Mouse (Mus musculus) limb, embryonic 14.5 days (tissue): ENCODE measurements around the gene Cfap45. TPM values are rescaled to one million over a fixed set of nuclear protein-coding genes. Genes with fewer than 3 reads are reported as not detected.

Experiments used
- ATAC-seq: fragments of 200-750 bp; cut with Nextera tagmentation; 2 replicates; pipeline ENCODE4 v1.8.0; 2017; ENCODE audit warnings: low read depth, moderate number of reproducible peaks, moderate TSS enrichment; ENCODE audit not compliant: low FRiP score
- DNase-seq: peaks from one replicate; pipeline ENCODE4 v3.0.0-alpha.2; 2015; ENCODE audit warnings: low spot score
- H3K27ac ChIP-seq: fragments of 300-500 bp; sonication (generic); replicated peaks from 2 replicates; pipeline ENCODE4 v1.5.1; 2014; ENCODE audit warnings: low read depth, mild to moderate bottlenecking, low read length, moderate library complexity, mixed read lengths
- H3K27me3 ChIP-seq: fragments of 300-500 bp; sonication (generic); 2 replicates; pipeline ENCODE4 v1.6.1; 2014; ENCODE audit warnings: low read length, mixed read lengths; ENCODE audit not compliant: control insufficient read depth, insufficient read depth
- H3K36me3 ChIP-seq: fragments of 300-500 bp; sonication (generic); 2 replicates; pipeline ENCODE4 v1.6.1; 2014; ENCODE audit warnings: mild to moderate bottlenecking, low read length, moderate library complexity, mixed read lengths; ENCODE audit not compliant: control insufficient read depth, insufficient read depth
- H3K4me1 ChIP-seq: fragments of 300-500 bp; sonication (generic); 2 replicates; pipeline ENCODE4 v1.6.1; 2014; ENCODE audit warnings: antibody characterized with exemption, low read length, mixed read lengths; ENCODE audit not compliant: control insufficient read depth, insufficient read depth
- H3K4me2 ChIP-seq: fragments of 300-500 bp; sonication (generic); replicated peaks from 2 replicates; pipeline ENCODE4 v1.6.1; 2014; ENCODE audit warnings: low read depth, mild to moderate bottlenecking, low read length, moderate library complexity; ENCODE audit not compliant: severe bottlenecking
- H3K4me3 ChIP-seq: fragments of 300-500 bp; sonication (generic); replicated peaks from 2 replicates; pipeline ENCODE4 v1.5.1; 2014; ENCODE audit warnings: low read length
- H3K9ac ChIP-seq: fragments of 300-500 bp; sonication (generic); 2 replicates; pipeline ENCODE4 v1.6.1; 2014; ENCODE audit warnings: mild to moderate bottlenecking, low read depth, low read length, moderate library complexity; ENCODE audit not compliant: severe bottlenecking
- H3K9me3 ChIP-seq: fragments of 300-500 bp; sonication (generic); 2 replicates; pipeline ENCODE4 v1.6.1; 2016; ENCODE audit warnings: low read length; ENCODE audit not compliant: control insufficient read depth
- POLR2A ChIP-seq: fragments of 200-500 bp; IDR thresholded peaks from 2 replicates; pipeline ENCODE4 v1.8.0; 2012; ENCODE audit warnings: inconsistent platforms, mild to moderate bottlenecking, moderate library complexity, borderline replicate concordance; ENCODE audit not compliant: insufficient read depth, insufficient read length; ENCODE audit errors: extremely low read depth
- WGBS: fragments of 180-500 bp; shearing (Covaris S2); extraction: QIAGEN DNeasy Blood & Tissue Kit; methylation state at CpG from one replicate; pipeline ENCODE4 v1.1.7; 2014; 5-methylcytosine and 5-hydroxymethylcytosine counted together
- polyA plus RNA-seq, 2 experiments: library from polyadenylated mRNA; depleted of rRNA in 1 of 2; stranded (reverse) in 1 of 2; unstranded in 1 of 2; fragments of >200 nt; fragmentation: Nextera tagmentation in 1 of 2; extraction: Ambion mirVana in 1 of 2; gene quantifications; 2 replicates each; pipeline versions ENCODE4 v1.2.1 to v1.2.3; 2012 to 2014

The Cfap45 gene
- polyA plus RNA-seq, 2 experiments = 0.98 to 1.3 TPM

GRCm38 (mm10) chr1:172518013-172518412, 2.6 kb upstream of the Cfap45 start:
- DNase-seq = no peak
- Histone ChIP-seq H3K9ac (no peak overlapping the region), H3K4me1 (peaks cover 15% of the 10 kb centered on the region), H3K36me3 (no peaks in the 10 kb centered on the region), H3K27me3 (no peaks in the 10 kb centered on the region), H3K9me3 (no peaks in the 10 kb centered on the region), H3K4me2 (no peak overlapping the region), H3K4me3 (no peak overlapping the region), H3K27ac (no peak overlapping the region)
- no peak for ATAC-seq
- 75% methylated on average over 4 of the region's 4 CpGs for WGBS
- no peak for TF ChIP-seq POLR2A

- no peak overlapping the region for H3K27ac ChIP-seq
- no peaks in the 10 kb centered on the region for H3K27me3 ChIP-seq
- no peaks in the 10 kb centered on the region for H3K9me3 ChIP-seq
- DNase-seq = no peak
- no peak for TF ChIP-seq POLR2A
- peaks cover 9% of the 10 kb centered on the region for H3K4me1 ChIP-seq
- no peaks in the 10 kb centered on the region for H3K36me3 ChIP-seq
- H3K4me2 ChIP-seq = no peak overlapping the region
- no peak overlapping the region for H3K9ac ChIP-seq
- H3K4me3 ChIP-seq = no peak overlapping the region
- ATAC-seq = no peak
- 63% methylated on average over 6 of the region's 6 CpGs for WGBS
Measured at GRCm38 (mm10) chr1:172519644-172520043, 957 bp upstream of the Cfap45 start.

- 67% methylated on average over 7 of the region's 7 CpGs for WGBS
- no peak overlapping the region for H3K27ac ChIP-seq
- no peak overlapping the region for H3K4me2 ChIP-seq
- no peak for DNase-seq
- H3K9ac ChIP-seq = no peak overlapping the region
- ATAC-seq = no peak
- H3K4me3 ChIP-seq = no peak overlapping the region
- no peak for TF ChIP-seq POLR2A
- H3K4me1 ChIP-seq = peaks cover 17% of the 10 kb centered on the region
- no peaks in the 10 kb centered on the region for H3K9me3 ChIP-seq
- no peaks in the 10 kb centered on the region for H3K27me3 ChIP-seq
- H3K36me3 ChIP-seq = no peaks in the 10 kb centered on the region
Measured at GRCm38 (mm10) chr1:172522524-172522923, 1.9 kb downstream of the Cfap45 start.

GRCm38 (mm10) chr1:172523699-172524101, 3.1 kb downstream of the Cfap45 start:
- ATAC-seq (no peak), DNase-seq (no peak)
- Histone ChIP-seq H3K4me2 (no peak overlapping the region), H3K36me3 (no peaks in the 10 kb centered on the region), H3K27ac (no peak overlapping the region), H3K4me3 (no peak overlapping the region), H3K9ac (no peak overlapping the region), H3K4me1 (peaks cover 17% of the 10 kb centered on the region), H3K9me3 (no peaks in the 10 kb centered on the region), H3K27me3 (no peaks in the 10 kb centered on the region)
- TF ChIP-seq POLR2A = no peak
- 52% methylated on average over 12 of the region's 12 CpGs for WGBS

GRCm38 (mm10) chr1:172525027-172525764, 4.6 kb downstream of the Cfap45 start:
- no peaks in the 10 kb centered on the region for H3K27me3 ChIP-seq
- DNase-seq (peak; percentile 32), ATAC-seq (peak; percentile 7; the same call in 1 of the 2 replicates)
- no peaks in the 10 kb centered on the region for H3K36me3 ChIP-seq
- no peak overlapping the region for H3K9ac ChIP-seq
- H3K4me2 ChIP-seq = 0 out of 2 replicates have a peak overlapping the region, but pooled peaks have one; percentile 3
- peak overlapping the region; percentile 55; the same call in 1 of the 2 replicates for H3K27ac ChIP-seq
- H3K4me1 ChIP-seq = peaks cover 17% of the 10 kb centered on the region
- H3K4me3 ChIP-seq = no peak overlapping the region
- 32% methylated on average over 15 of the region's 15 CpGs for WGBS
- H3K9me3 ChIP-seq = no peaks in the 10 kb centered on the region
- no peak for TF ChIP-seq POLR2A
